Mouse (Mus musculus) liver, embryonic 11.5 days (tissue): Measurements from ENCODE around the gene Avpr1b. TPM values are rescaled to one million over a fixed set of nuclear protein-coding genes. Genes with fewer than 3 reads are reported as not detected.

Experiments
- ATAC-seq: fragments of 200-750 bp; cut with Nextera tagmentation; replicated peaks from 2 replicates; pipeline ENCODE4 v1.8.0; 2017; ENCODE audit warnings: moderate number of reproducible peaks, mild to moderate bottlenecking, moderate TSS enrichment, moderate library complexity; ENCODE audit not compliant: low FRiP score
- DNase-seq: peaks from one replicate; pipeline ENCODE4 v3.0.0-alpha.2; 2017; ENCODE audit warnings: low spot score
- H3K27ac ChIP-seq: fragments of 300-500 bp; sonication (generic); 2 replicates; pipeline ENCODE4 v1.5.1; 2014; ENCODE audit warnings: mild to moderate bottlenecking, low read depth, low read length, control low read depth
- H3K27me3 ChIP-seq: fragments of 300-500 bp; sonication (generic); replicated peaks from 2 replicates; pipeline ENCODE4 v1.6.1; 2014; ENCODE audit warnings: low read length, mixed read lengths; ENCODE audit not compliant: control insufficient read depth, insufficient read depth
- H3K36me3 ChIP-seq: fragments of 300-500 bp; sonication (generic); 2 replicates; pipeline ENCODE4 v1.6.1; 2014; ENCODE audit warnings: mild to moderate bottlenecking, low read length, moderate library complexity, mixed read lengths; ENCODE audit not compliant: control insufficient read depth, insufficient read depth
- H3K4me1 ChIP-seq: fragments of 300-500 bp; sonication (generic); replicated peaks from 2 replicates; pipeline ENCODE4 v1.6.1; 2014; ENCODE audit warnings: low read length, mixed read lengths; ENCODE audit not compliant: control insufficient read depth, insufficient read depth
- H3K4me2 ChIP-seq: fragments of 300-500 bp; sonication (generic); 2 replicates; pipeline ENCODE4 v1.6.1; 2014; ENCODE audit warnings: mild to moderate bottlenecking, control low read depth, moderate library complexity
- H3K4me3 ChIP-seq: fragments of 300-500 bp; sonication (generic); 2 replicates; pipeline ENCODE4 v1.5.1; 2014; ENCODE audit warnings: low read depth, low read length, control low read depth
- H3K9ac ChIP-seq: fragments of 300-500 bp; sonication (generic); 2 replicates; pipeline ENCODE4 v1.6.1; 2014; ENCODE audit warnings: low read depth, low read length, control low read depth
- H3K9me3 ChIP-seq: fragments of 300-500 bp; sonication (generic); 2 replicates; pipeline ENCODE4 v1.6.1; 2016; ENCODE audit warnings: low read length, inconsistent platforms, mixed read lengths; ENCODE audit not compliant: control insufficient read depth
- WGBS: fragments of 180-500 bp; shearing (Covaris S2); extraction: QIAGEN DNeasy Blood & Tissue Kit; methylation state at CpG from one replicate; pipeline ENCODE4 v1.1.7; 2014; 5-methylcytosine and 5-hydroxymethylcytosine counted together
- polyA plus RNA-seq: library from polyadenylated mRNA; unstranded; fragments of >200 nt; fragmentation: Nextera tagmentation; extraction: Ambion mirVana; gene quantifications from 2 replicates; pipeline ENCODE4 v1.2.1, GENCODE M21; 2014

Avpr1b gene
- polyA plus RNA-seq, 1 experiment from 2014 or later: not detected

GRCm38 (mm10) chr1:131573721-131574120 is 25.3 kb upstream of the Avpr1b start:
- Histone ChIP-seq H3K36me3 (no peaks in the 10 kb centered on the region), H3K27me3 (no peaks in the 10 kb centered on the region), H3K4me1 (no peaks in the 10 kb centered on the region), H3K4me2 (no peak overlapping the region), H3K4me3 (no peak overlapping the region), H3K9ac (no peak overlapping the region), H3K9me3 (no peaks in the 10 kb centered on the region), H3K27ac (no peak overlapping the region)
- 89% methylated on average over 14 of the region's 14 CpGs for WGBS
- DNase-seq: no peak
- peak; percentile 81 for ATAC-seq

- Histone ChIP-seq H3K36me3 (no peaks in the 10 kb centered on the region), H3K4me2 (no peak overlapping the region), H3K4me1 (no peaks in the 10 kb centered on the region), H3K27me3 (no peaks in the 10 kb centered on the region), H3K4me3 (no peak overlapping the region), H3K9me3 (no peaks in the 10 kb centered on the region), H3K9ac (no peak overlapping the region), H3K27ac (no peak overlapping the region)
- no peak for ATAC-seq
- WGBS: 76% methylated on average over 17 of the region's 17 CpGs
- no peak for DNase-seq
Measured at GRCm38 (mm10) chr1:131578943-131579680, 19.9 kb upstream of the Avpr1b start.

- WGBS: 53% methylated on average over 4 of the region's 4 CpGs
- Histone ChIP-seq H3K9me3 (no peaks in the 10 kb centered on the region), H3K4me2 (no peak overlapping the region), H3K9ac (no peak overlapping the region), H3K27ac (no peak overlapping the region), H3K36me3 (no peaks in the 10 kb centered on the region), H3K4me3 (no peak overlapping the region), H3K27me3 (no peaks in the 10 kb centered on the region), H3K4me1 (no peaks in the 10 kb centered on the region)
- DNase-seq (no peak), ATAC-seq (no peak)
Measured at GRCm38 (mm10) chr1:131580389-131580788, 18.6 kb upstream of the Avpr1b start.

GRCm38 (mm10) chr1:131583598-131583997 is 15.4 kb upstream of the Avpr1b start:
- no peak overlapping the region for H3K4me3 ChIP-seq
- no peak overlapping the region for H3K9ac ChIP-seq
- no peaks in the 10 kb centered on the region for H3K36me3 ChIP-seq
- ATAC-seq: no peak
- H3K9me3 ChIP-seq: no peaks in the 10 kb centered on the region
- DNase-seq: no peak
- H3K4me1 ChIP-seq: no peaks in the 10 kb centered on the region
- 68% methylated on average over 3 of the region's 3 CpGs for WGBS
- H3K4me2 ChIP-seq: no peak overlapping the region
- no peak overlapping the region for H3K27ac ChIP-seq
- no peaks in the 10 kb centered on the region for H3K27me3 ChIP-seq

- ATAC-seq: no peak
- 78% methylated on average over 8 of the region's 8 CpGs for WGBS
- DNase-seq: no peak
- Histone ChIP-seq H3K36me3 (no peaks in the 10 kb centered on the region), H3K4me2 (no peak overlapping the region), H3K27me3 (no peaks in the 10 kb centered on the region), H3K4me1 (no peaks in the 10 kb centered on the region), H3K9ac (no peak overlapping the region), H3K27ac (no peak overlapping the region), H3K9me3 (no peaks in the 10 kb centered on the region), H3K4me3 (no peak overlapping the region)
Measured at GRCm38 (mm10) chr1:131586836-131587235, 12.2 kb upstream of the Avpr1b start.

- WGBS: 31% methylated on average over 11 of the region's 11 CpGs
- H3K36me3 ChIP-seq: no peaks in the 10 kb centered on the region
- H3K4me2 ChIP-seq: no peak overlapping the region
- no peaks in the 10 kb centered on the region for H3K9me3 ChIP-seq
- ATAC-seq (no peak), DNase-seq (no peak)
- H3K27me3 ChIP-seq: peaks cover 23% of the 10 kb centered on the region
- H3K4me3 ChIP-seq: no peak overlapping the region
- H3K4me1 ChIP-seq: no peaks in the 10 kb centered on the region
- H3K9ac ChIP-seq: no peak overlapping the region
- H3K27ac ChIP-seq: no peak overlapping the region
Measured at GRCm38 (mm10) chr1:131600314-131600713, 1.3 kb downstream of the Avpr1b start.

GRCm38 (mm10) chr1:131606719-131607118 is 7.7 kb downstream of the Avpr1b start:
- Histone ChIP-seq H3K36me3 (no peaks in the 10 kb centered on the region), H3K27ac (no peak overlapping the region), H3K4me3 (no peak overlapping the region), H3K9ac (no peak overlapping the region), H3K4me2 (no peak overlapping the region), H3K9me3 (no peaks in the 10 kb centered on the region), H3K4me1 (no peaks in the 10 kb centered on the region), H3K27me3 (no peaks in the 10 kb centered on the region)
- DNase-seq (no peak), ATAC-seq (no peak)
- WGBS: 75% methylated on average over 2 of the region's 2 CpGs

- H3K27me3 ChIP-seq: no peaks in the 10 kb centered on the region
- 45% methylated on average over 4 of the region's 4 CpGs for WGBS
- H3K27ac ChIP-seq: 0 out of 2 replicates have a peak overlapping the region, but pooled peaks have one; percentile 11
- peaks cover 5% of the 10 kb centered on the region for H3K4me1 ChIP-seq
- DNase-seq: no peak
- H3K9me3 ChIP-seq: no peaks in the 10 kb centered on the region
- no peak overlapping the region for H3K4me3 ChIP-seq
- no peaks in the 10 kb centered on the region for H3K36me3 ChIP-seq
- no peak overlapping the region for H3K9ac ChIP-seq
- no peak for ATAC-seq
- peak overlapping the region; percentile 26 for H3K4me2 ChIP-seq
Measured at GRCm38 (mm10) chr1:131612556-131613155, 13.6 kb downstream of the Avpr1b start.
